Mouse (Mus musculus): ENCODE data around the gene Muc1. TPM values are rescaled to one million over a fixed set of nuclear protein-coding genes. Genes with fewer than 3 reads are reported as not detected.
A peak's percentile ranks its signal among the peaks of the same experiment; 100 is the strongest.

The Muc1 gene
- polyA plus RNA-seq, 1 experiment from 2014 or later = 1.6 TPM

GRCm38 (mm10) chr3:89280606-89281511 lies 52.0 kb downstream of the Muc1 start, which contains the start of gene Efna1:
Gene Efna1 (minus strand): TSS chr3:89281142.
- peaks cover 2% of the 10 kb centered on the region; the same call in 1 of the 2 replicates for H3K27me3 ChIP-seq (replicated peaks; ENCODE audit: control insufficient read depth, insufficient read depth, low read length)
- peaks cover 36% of the 10 kb centered on the region for H3K4me1 ChIP-seq (replicated peaks; ENCODE audit: control insufficient read depth, insufficient read depth, low read length)
- peak within 1 kb of the TSS; percentile 56 for H3K4me3 ChIP-seq (replicated peaks; ENCODE audit: low read length)
- peak within 1 kb of the TSS; percentile 63 for H3K9ac ChIP-seq (replicated peaks; ENCODE audit: low read depth, low read length)
- H3K36me3 ChIP-seq (ENCODE audit: control insufficient read depth, insufficient read depth) = no peaks in the 10 kb centered on the region
- H3K4me2 ChIP-seq (ENCODE audit: low read length) = peak within 1 kb of the TSS; percentile 98
- under 1% methylated on average over 52 of the region's 52 CpGs for WGBS
- no peaks in the 10 kb centered on the region for H3K9me3 ChIP-seq (ENCODE audit: control insufficient read depth, low read length)
- peak within 1 kb of the TSS; percentile 41; the same call in 1 of the 2 replicates for H3K27ac ChIP-seq (ENCODE audit: low read length)
- ATAC-seq = peak; percentile 36

DNA sequence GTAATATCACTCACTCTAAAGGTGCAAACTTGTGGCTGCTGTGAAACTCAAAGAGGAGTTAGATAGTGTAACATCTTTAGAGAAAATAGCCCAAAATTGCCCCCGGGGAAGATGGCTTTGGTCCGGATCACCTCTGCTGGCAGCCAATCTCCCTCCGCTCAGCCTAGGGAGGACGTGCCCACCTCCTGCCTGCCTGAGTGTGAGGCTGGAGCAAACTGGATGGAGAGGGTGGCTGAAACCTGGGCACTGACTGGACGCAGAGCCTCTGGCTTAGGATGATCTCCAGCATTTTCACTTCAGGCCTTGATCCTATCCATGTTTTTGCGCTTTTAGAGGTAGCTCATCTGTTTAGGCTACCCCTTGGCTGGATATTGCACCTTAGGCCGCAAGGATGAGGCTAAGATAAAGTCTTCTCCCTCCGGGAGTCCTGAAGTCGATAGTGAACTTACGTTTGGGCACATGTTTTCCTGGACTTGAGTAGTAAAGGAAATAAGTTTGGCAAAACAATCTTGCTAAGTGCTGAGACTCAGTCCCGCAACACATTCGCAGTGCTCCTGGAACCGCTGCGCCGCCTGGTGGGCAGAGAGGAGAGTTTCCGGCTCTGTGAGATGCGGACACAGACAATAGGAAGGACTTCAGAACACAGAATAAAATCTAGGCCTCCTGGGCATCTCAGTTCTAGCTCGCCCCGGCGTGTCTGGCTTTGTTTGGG lies 52.9 kb downstream of the Muc1 start:
- Histone ChIP-seq H3K27me3 (replicated peaks; ENCODE audit: control insufficient read depth, insufficient read depth, low read length) (peaks cover 2% of the 10 kb centered on the region; the same call in 1 of the 2 replicates), H3K27ac (ENCODE audit: low read length) (no peak overlapping the region), H3K4me3 (replicated peaks; ENCODE audit: low read length) (peak overlapping the region; percentile 56), H3K9ac (replicated peaks; ENCODE audit: low read depth, low read length) (peak overlapping the region; percentile 10; the same call in 1 of the 2 replicates), H3K4me1 (replicated peaks; ENCODE audit: control insufficient read depth, insufficient read depth, low read length) (peaks cover 36% of the 10 kb centered on the region), H3K36me3 (ENCODE audit: control insufficient read depth, insufficient read depth) (no peaks in the 10 kb centered on the region), H3K4me2 (ENCODE audit: low read length) (peak overlapping the region; percentile 98), H3K9me3 (ENCODE audit: control insufficient read depth, low read length) (no peaks in the 10 kb centered on the region)
- no peak; the same call in 1 of the 2 replicates for ATAC-seq
- WGBS = 13% methylated on average over 20 of the region's 20 CpGs

GRCm38 (mm10) chr3:89282291-89282643 lies 53.4 kb downstream of the Muc1 start:
- Histone ChIP-seq H3K36me3 (ENCODE audit: control insufficient read depth, insufficient read depth) (no peaks in the 10 kb centered on the region), H3K9me3 (ENCODE audit: control insufficient read depth, low read length) (no peaks in the 10 kb centered on the region), H3K4me1 (replicated peaks; ENCODE audit: control insufficient read depth, insufficient read depth, low read length) (peaks cover 34% of the 10 kb centered on the region), H3K4me3 (replicated peaks; ENCODE audit: low read length) (no peak overlapping the region), H3K27ac (ENCODE audit: low read length) (no peak overlapping the region), H3K27me3 (replicated peaks; ENCODE audit: control insufficient read depth, insufficient read depth, low read length) (peaks cover 2% of the 10 kb centered on the region; the same call in 1 of the 2 replicates), H3K9ac (replicated peaks; ENCODE audit: low read depth, low read length) (peak overlapping the region; percentile 10; the same call in 1 of the 2 replicates), H3K4me2 (ENCODE audit: low read length) (no peak overlapping the region)
- WGBS = 20% methylated on average over 4 of the region's 4 CpGs
- no peak for ATAC-seq

MicroRNAs within 50 kb of the gene (microRNA counts, 519-probe panel; counts per million panel counts)
- 2,483 counts per million, percentile 61 among the panel's probes with 10 or more counts for microRNA mmu-miR-92b

Small RNAs within 50 kb of the gene (microRNA-seq; reads per million reads assigned to microRNA genes)
- gene Mir92b = 4,113 reads per million, percentile 90 among the genes with 10 or more reads in this experiment

Other genes starting within 250 kb of the Muc1 start
- gene Rusc1, start 135.7 kb upstream of the Muc1 start, polyA plus RNA-seq (2015; fragmentation: Nextera tagmentation; extraction: Ambion mirVana) = 74.4 and 76.8 TPM in 2 replicates
- not detected in 2 replicates for gene Gm43738, start 128.0 kb upstream of the Muc1 start, polyA plus RNA-seq (2015; fragmentation: Nextera tagmentation; extraction: Ambion mirVana)
- gene Fdps, start 127.1 kb upstream of the Muc1 start, polyA plus RNA-seq (2015; fragmentation: Nextera tagmentation; extraction: Ambion mirVana) = 380 and 438 TPM in 2 replicates
- gene Pklr, start 92.9 kb upstream of the Muc1 start, polyA plus RNA-seq (2015; fragmentation: Nextera tagmentation; extraction: Ambion mirVana) = 0.13 TPM in 1 of 2 replicates, not detected in the other
- 34.0 and 39.6 TPM in 2 replicates for gene Hcn3, start 68.9 kb upstream of the Muc1 start, polyA plus RNA-seq (2015; fragmentation: Nextera tagmentation; extraction: Ambion mirVana)
- 19.2 and 23.9 TPM in 2 replicates for gene Clk2, start 64.3 kb upstream of the Muc1 start, polyA plus RNA-seq (2015; fragmentation: Nextera tagmentation; extraction: Ambion mirVana)
- gene Scamp3, start 51.6 kb upstream of the Muc1 start, polyA plus RNA-seq (2015; fragmentation: Nextera tagmentation; extraction: Ambion mirVana) = 125 and 128 TPM in 2 replicates
- 26.5 and 30.7 TPM in 2 replicates for gene Fam189b, start 45.9 kb upstream of the Muc1 start, polyA plus RNA-seq (2015; fragmentation: Nextera tagmentation; extraction: Ambion mirVana)
- 44.8 and 46.7 TPM in 2 replicates for gene Gba, start 26.1 kb upstream of the Muc1 start, polyA plus RNA-seq (2015; fragmentation: Nextera tagmentation; extraction: Ambion mirVana)
- 61.5 and 84.2 TPM in 2 replicates for gene Thbs3, start 13.9 kb upstream of the Muc1 start, polyA plus RNA-seq (2015; fragmentation: Nextera tagmentation; extraction: Ambion mirVana)
- gene Mtx1, start 2.0 kb upstream of the Muc1 start, polyA plus RNA-seq (2015; fragmentation: Nextera tagmentation; extraction: Ambion mirVana) = 180 and 183 TPM in 2 replicates
- 187 and 195 TPM in 2 replicates for gene Krtcap2, start 16.9 kb downstream of the Muc1 start, polyA plus RNA-seq (2015; fragmentation: Nextera tagmentation; extraction: Ambion mirVana)
- gene Trim46, start 17.3 kb downstream of the Muc1 start, polyA plus RNA-seq (2015; fragmentation: Nextera tagmentation; extraction: Ambion mirVana) = 62.5 and 76.1 TPM in 2 replicates
- 67.0 and 73.5 TPM in 2 replicates for gene Dpm3, start 30.3 kb downstream of the Muc1 start, polyA plus RNA-seq (2015; fragmentation: Nextera tagmentation; extraction: Ambion mirVana)
- 38.6 and 41.2 TPM in 2 replicates for gene Slc50a1, start 41.5 kb downstream of the Muc1 start, polyA plus RNA-seq (2015; fragmentation: Nextera tagmentation; extraction: Ambion mirVana)
- 8.3 and 9.5 TPM in 2 replicates for gene Efna1, start 52.1 kb downstream of the Muc1 start, polyA plus RNA-seq (2015; fragmentation: Nextera tagmentation; extraction: Ambion mirVana)
- gene Efna3, start 93.9 kb downstream of the Muc1 start, polyA plus RNA-seq (2015; fragmentation: Nextera tagmentation; extraction: Ambion mirVana) = 55.3 and 55.8 TPM in 2 replicates
- gene Efna4, start 109.0 kb downstream of the Muc1 start, polyA plus RNA-seq (2015; fragmentation: Nextera tagmentation; extraction: Ambion mirVana) = 14.1 and 16.7 TPM in 2 replicates
- 40.4 and 55.2 TPM in 2 replicates for gene Adam15, start 120.9 kb downstream of the Muc1 start, polyA plus RNA-seq (2015; fragmentation: Nextera tagmentation; extraction: Ambion mirVana)
- gene Dcst2, start 132.9 kb downstream of the Muc1 start, polyA plus RNA-seq (2015; fragmentation: Nextera tagmentation; extraction: Ambion mirVana) = 0.27 TPM in 1 of 2 replicates, not detected in the other
- gene Dcst1, start 136.2 kb downstream of the Muc1 start, polyA plus RNA-seq (2015; fragmentation: Nextera tagmentation; extraction: Ambion mirVana) = 1.2 and 1.3 TPM in 2 replicates
- 0.51 and 0.77 TPM in 2 replicates for gene Zbtb7b, start 165.7 kb downstream of the Muc1 start, polyA plus RNA-seq (2015; fragmentation: Nextera tagmentation; extraction: Ambion mirVana)
- 0.77 TPM in 1 of 2 replicates, not detected in the other for gene Lenep, start 173.7 kb downstream of the Muc1 start, polyA plus RNA-seq (2015; fragmentation: Nextera tagmentation; extraction: Ambion mirVana)
- 43.6 and 46.7 TPM in 2 replicates for gene Flad1, start 182.8 kb downstream of the Muc1 start, polyA plus RNA-seq (2015; fragmentation: Nextera tagmentation; extraction: Ambion mirVana)
- 139 and 156 TPM in 2 replicates for gene Cks1b, start 189.3 kb downstream of the Muc1 start, polyA plus RNA-seq (2015; fragmentation: Nextera tagmentation; extraction: Ambion mirVana)
- 14.4 and 17.2 TPM in 2 replicates for gene Shc1, start 189.4 kb downstream of the Muc1 start, polyA plus RNA-seq (2015; fragmentation: Nextera tagmentation; extraction: Ambion mirVana)
- 40.0 and 43.7 TPM in 2 replicates for gene Pygo2, start 201.2 kb downstream of the Muc1 start, polyA plus RNA-seq (2015; fragmentation: Nextera tagmentation; extraction: Ambion mirVana)
- 11.1 and 14.4 TPM in 2 replicates for gene Pbxip1, start 207.6 kb downstream of the Muc1 start, polyA plus RNA-seq (2015; fragmentation: Nextera tagmentation; extraction: Ambion mirVana)
- gene Pmvk, start 225.5 kb downstream of the Muc1 start, polyA plus RNA-seq (2015; fragmentation: Nextera tagmentation; extraction: Ambion mirVana) = 70.2 and 92.5 TPM in 2 replicates